Mouse (Mus musculus) brain, embryonic 14.5 days (tissue): ENCODE measurements around the gene Mgmt.

Experiments used
- CTCF ChIP-seq: fragments of 200-500 bp; IDR thresholded peaks from 2 replicates; pipeline ENCODE4 v1.5.1; 2012; ENCODE audit warnings: inconsistent platforms, mild to moderate bottlenecking, moderate library complexity, borderline replicate concordance; ENCODE audit not compliant: insufficient read depth, insufficient read length; ENCODE audit errors: extremely low read depth
- POLR2A ChIP-seq: fragments of 200-500 bp; IDR thresholded peaks from 2 replicates; pipeline ENCODE4 v1.6.1; 2012; ENCODE audit warnings: mild to moderate bottlenecking, inconsistent platforms, borderline replicate concordance; ENCODE audit not compliant: poor library complexity, insufficient read depth, insufficient read length, severe bottlenecking; ENCODE audit errors: extremely low read depth

DNA sequence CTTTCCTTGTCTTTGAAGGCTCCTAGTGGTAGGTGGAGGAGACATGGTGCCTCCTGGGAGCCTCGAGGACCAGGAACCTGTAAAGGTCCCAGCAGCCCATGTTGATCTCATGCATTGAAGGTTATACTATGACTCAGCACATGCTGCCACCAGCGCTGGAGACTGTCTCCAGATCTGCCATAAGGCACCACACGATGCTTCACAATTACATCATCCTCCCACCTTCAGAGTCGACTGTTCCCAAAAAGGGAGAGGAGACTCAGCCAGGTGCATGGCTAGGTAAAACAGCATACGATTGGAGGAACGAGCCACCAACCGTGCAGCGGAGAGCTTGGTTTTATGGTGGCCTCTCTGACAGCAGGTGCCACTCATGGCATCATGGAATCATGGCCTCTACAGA is 234.3 kb downstream of the Mgmt start:
- TF ChIP-seq CTCF (no peak), POLR2A (no peak)
